Mouse (Mus musculus): ENCODE measurements around the gene Gpbp1l1. TPM values are rescaled to one million over a fixed set of nuclear protein-coding genes. Genes with fewer than 3 reads are reported as not detected.

The Gpbp1l1 gene
- total RNA-seq (2018; cell fraction: chromatin; rRNA removed), result 100 to 1,000 TPM in 20 of 26 experiments, 10 to 100 TPM in 6; 62.1 to 218 (median 142) TPM
- 10 to 100 TPM; 35.7 to 59.1 (median 48.0) TPM for total RNA-seq (2018; cell fraction: cytosol; rRNA removed)
- total RNA-seq (2018; cell fraction: nucleus; rRNA removed), result 100 to 1,000 TPM in 15 of 26 experiments, 10 to 100 TPM in 11; 54.8 to 174 (median 104) TPM
- 27.3 to 40.2 TPM (median 37.7 TPM) in 3 replicates for polyA plus RNA-seq (2018)

- Histone ChIP-seq H3K4me3 (ENCODE audit: inconsistent target) (peak within 1 kb of the TSS; percentile 89), H3K27ac (peak within 1 kb of the TSS; percentile 95), H3K79me2 (ENCODE audit: inconsistent target) (peaks cover 62% of the 10 kb centered on the region), H3K36me3 (ENCODE audit: inconsistent target) (peaks cover 12% of the 10 kb centered on the region; the same call in 1 of the 2 replicates)
- 0% methylated on average over 57 of the region's 78 CpGs for WGBS (ENCODE audit: missing documents)
These were observed at the start of gene Gpbp1l1 for GRCm38 (mm10) chr4:116557306-116558121. Gpbp1l1 (plus strand) TSS chr4:116557658.

GRCm38 (mm10) chr4:116531109-116531508 lies 26.3 kb upstream of the Gpbp1l1 start:
- H3K79me2 ChIP-seq (ENCODE audit: inconsistent target), result no peaks in the 10 kb centered on the region
- H3K27ac ChIP-seq, result no peak overlapping the region
- WGBS (ENCODE audit: missing documents), result 92% methylated on average over 2 of the region's 2 CpGs
- no peak overlapping the region for H3K4me3 ChIP-seq (ENCODE audit: inconsistent target)
- H3K36me3 ChIP-seq (ENCODE audit: inconsistent target), result no peaks in the 10 kb centered on the region

DNA sequence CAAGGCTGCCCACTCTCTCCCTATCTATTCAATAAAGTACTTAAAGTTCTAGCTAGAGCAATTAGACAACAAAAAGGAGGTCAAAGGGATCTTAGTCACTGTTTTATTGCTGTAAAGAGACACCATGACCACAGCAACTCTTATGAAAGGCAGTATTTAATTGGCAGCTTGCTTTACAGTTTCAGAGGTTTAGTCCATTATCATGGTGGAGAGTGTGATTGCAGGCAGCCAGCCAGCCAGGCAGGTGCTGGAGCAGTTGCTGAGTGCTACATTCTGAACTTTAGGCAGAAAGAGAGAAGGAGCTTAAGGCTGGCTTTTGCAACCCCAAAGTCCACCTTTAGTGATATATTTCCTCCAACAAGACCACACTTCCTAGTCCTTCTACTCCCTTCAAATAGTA lies 21.1 kb upstream of the Gpbp1l1 start:
- no peaks in the 10 kb centered on the region for H3K36me3 ChIP-seq (ENCODE audit: inconsistent target)
- H3K4me3 ChIP-seq (ENCODE audit: inconsistent target), result no peak overlapping the region
- H3K79me2 ChIP-seq (ENCODE audit: inconsistent target), result no peaks in the 10 kb centered on the region
- no peak overlapping the region for H3K27ac ChIP-seq

- no peak overlapping the region for H3K27ac ChIP-seq
- WGBS (ENCODE audit: missing documents), result 97% methylated on average over 3 of the region's 3 CpGs
- no peaks in the 10 kb centered on the region for H3K36me3 ChIP-seq (ENCODE audit: inconsistent target)
- no peak overlapping the region for H3K4me3 ChIP-seq (ENCODE audit: inconsistent target)
- no peaks in the 10 kb centered on the region for H3K79me2 ChIP-seq (ENCODE audit: inconsistent target)
These were observed 19.7 kb upstream of the Gpbp1l1 start for GRCm38 (mm10) chr4:116537737-116538136.

- WGBS (ENCODE audit: missing documents), result 100% methylated on average over 1 of the region's 1 CpGs
- H3K27ac ChIP-seq, result no peak overlapping the region
- peaks cover 9% of the 10 kb centered on the region for H3K79me2 ChIP-seq (ENCODE audit: inconsistent target)
- peaks cover 12% of the 10 kb centered on the region; the same call in 1 of the 2 replicates for H3K36me3 ChIP-seq (ENCODE audit: inconsistent target)
- H3K4me3 ChIP-seq (ENCODE audit: inconsistent target), result no peak overlapping the region
These were observed 7.0 kb upstream of the Gpbp1l1 start for GRCm38 (mm10) chr4:116550432-116550831.

- WGBS (ENCODE audit: missing documents), result 89% methylated on average over 3 of the region's 3 CpGs
- H3K4me3 ChIP-seq (ENCODE audit: inconsistent target), result no peak overlapping the region
- peaks cover 12% of the 10 kb centered on the region; the same call in 1 of the 2 replicates for H3K36me3 ChIP-seq (ENCODE audit: inconsistent target)
These were observed 4.4 kb upstream of the Gpbp1l1 start for GRCm38 (mm10) chr4:116553035-116553434.

DNA sequence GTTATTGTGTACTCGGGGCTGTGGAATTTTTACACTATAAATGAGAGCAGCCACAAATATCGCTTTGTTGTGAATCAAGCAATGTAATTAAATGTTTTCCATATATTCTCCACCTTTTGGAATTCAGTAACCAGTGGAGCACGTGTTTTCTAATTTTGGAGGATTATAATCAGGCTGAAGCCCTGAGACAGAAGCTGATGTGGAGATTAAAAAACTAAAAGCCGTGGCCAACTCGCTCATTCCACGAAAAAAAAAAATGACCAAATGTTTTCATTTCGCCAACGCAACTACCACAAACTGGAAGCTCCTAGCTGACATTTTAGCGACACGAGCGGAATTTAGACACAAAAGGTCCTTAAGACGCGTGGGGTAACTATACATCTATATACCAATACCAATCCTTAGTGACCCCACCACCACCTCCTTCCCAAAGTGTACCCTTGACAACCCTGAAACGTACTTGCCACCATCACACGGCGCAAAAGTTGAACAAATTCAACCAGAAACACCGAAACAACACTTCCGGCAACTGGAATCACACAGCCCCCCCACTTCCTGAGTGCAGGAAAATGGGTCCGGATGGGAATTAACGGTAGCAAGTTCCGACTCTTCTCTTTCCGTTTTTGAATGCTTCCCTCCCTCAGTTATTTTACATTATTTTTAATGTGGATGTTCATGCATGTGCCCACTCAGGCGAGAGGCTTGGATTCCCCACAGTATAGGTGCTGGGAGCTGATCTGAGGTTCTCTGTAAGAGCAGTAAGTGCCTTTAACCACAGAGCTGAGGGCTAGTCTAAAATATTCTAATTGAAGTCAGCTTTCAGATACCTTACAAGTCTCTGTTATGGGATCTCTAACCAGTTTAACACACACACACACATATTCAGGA lies 1.8 kb upstream of the Gpbp1l1 start, which contains the start of gene Tmem69:
Tmem69 (minus strand) TSS at position 524 of the 888 bp plus-strand sequence.
- WGBS (ENCODE audit: missing documents), result 3% methylated on average over 23 of the region's 23 CpGs
- peak within 1 kb of the TSS; percentile 85 for H3K4me3 ChIP-seq (ENCODE audit: inconsistent target)
- peaks cover 43% of the 10 kb centered on the region for H3K79me2 ChIP-seq (ENCODE audit: inconsistent target)
- H3K27ac ChIP-seq, result peak within 1 kb of the TSS; percentile 95
- H3K36me3 ChIP-seq (ENCODE audit: inconsistent target), result peaks cover 12% of the 10 kb centered on the region; the same call in 1 of the 2 replicates

More at GRCm38 (mm10) chr4:116553035-116553434, 4.4 kb upstream of the Gpbp1l1 start:
- peaks cover 17% of the 10 kb centered on the region for H3K79me2 ChIP-seq (ENCODE audit: inconsistent target)
- H3K27ac ChIP-seq, result no peak overlapping the region

DNA sequence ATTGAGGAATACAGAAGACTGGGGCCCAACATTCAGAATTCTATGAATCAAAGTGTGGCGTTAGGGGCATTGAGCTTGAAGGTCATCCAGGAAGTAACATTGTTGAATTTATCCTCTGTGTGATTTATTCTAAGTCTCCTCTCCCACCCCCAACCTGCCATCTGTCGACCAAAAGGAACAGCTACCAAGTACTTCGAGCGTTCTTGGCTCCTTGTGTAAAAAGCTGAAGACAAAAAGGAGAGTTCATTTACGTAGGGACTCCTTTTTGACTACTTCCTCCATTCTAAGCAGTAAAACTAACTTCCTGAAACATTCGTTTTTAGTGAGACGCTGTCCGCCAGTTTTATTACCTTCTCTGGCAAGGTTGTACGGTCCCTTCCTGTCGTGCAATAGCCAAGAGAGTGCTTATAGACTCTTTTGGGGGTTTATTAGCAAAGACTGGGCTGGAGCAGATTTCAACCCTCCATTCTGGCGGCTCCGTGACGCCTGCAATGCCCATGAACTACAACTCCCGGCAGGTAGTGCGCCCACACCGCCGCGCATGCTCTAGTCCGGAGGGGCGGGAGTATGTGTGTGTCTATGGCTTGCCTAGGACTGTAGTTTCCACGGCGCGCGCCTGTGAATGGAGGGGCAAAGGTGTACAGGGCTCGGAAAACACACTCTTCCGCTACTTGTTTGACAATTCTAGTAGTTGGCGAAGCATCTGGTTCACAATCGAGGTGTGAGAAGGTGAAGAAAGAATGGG lies 725 bp upstream of the Gpbp1l1 start:
- peak overlapping the region; percentile 85 for H3K4me3 ChIP-seq (ENCODE audit: inconsistent target)
- H3K79me2 ChIP-seq (ENCODE audit: inconsistent target), result peaks cover 54% of the 10 kb centered on the region
- peak overlapping the region; percentile 95 for H3K27ac ChIP-seq
- H3K36me3 ChIP-seq (ENCODE audit: inconsistent target), result peaks cover 12% of the 10 kb centered on the region; the same call in 1 of the 2 replicates
- WGBS (ENCODE audit: missing documents), result 1% methylated on average over 28 of the region's 28 CpGs

DNA sequence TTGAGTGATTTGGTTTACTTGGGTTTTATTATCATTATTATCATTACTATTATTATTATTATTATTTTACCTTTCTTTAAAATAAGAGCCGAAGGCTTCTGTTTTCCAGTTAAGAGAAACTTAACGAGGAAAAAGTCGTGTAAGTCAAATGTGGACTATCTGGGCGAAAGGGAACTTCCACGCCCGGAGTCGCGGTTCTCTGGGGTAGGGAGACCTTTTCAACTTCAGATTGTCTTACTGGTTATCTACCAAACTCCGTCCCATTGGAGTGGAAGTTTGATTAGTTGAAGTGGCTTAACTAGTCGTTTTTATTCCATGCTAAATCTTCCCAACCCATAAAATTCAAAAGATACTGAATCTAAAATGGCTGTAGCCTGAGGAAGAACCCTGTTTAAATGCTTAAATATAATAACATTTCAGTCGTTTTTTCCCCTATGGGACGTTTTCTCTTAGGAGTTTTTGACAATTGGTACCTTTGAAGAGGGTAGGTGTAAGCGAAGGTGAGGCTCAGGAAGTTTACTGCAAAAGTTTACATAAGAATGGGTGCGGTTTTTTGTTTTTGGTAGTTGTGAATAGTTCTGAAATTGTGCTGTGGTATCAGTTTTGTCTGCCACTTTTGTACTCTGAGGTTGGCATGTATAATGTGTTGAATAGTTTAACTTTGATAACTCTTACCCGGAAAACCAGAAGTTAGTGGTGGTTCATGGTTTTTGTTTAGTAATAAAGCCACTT lies 859 bp downstream of the Gpbp1l1 start:
- peak overlapping the region; percentile 89 for H3K4me3 ChIP-seq (ENCODE audit: inconsistent target)
- H3K79me2 ChIP-seq (ENCODE audit: inconsistent target), result peaks cover 70% of the 10 kb centered on the region
- peak overlapping the region; percentile 71 for H3K27ac ChIP-seq
- H3K36me3 ChIP-seq (ENCODE audit: inconsistent target), result peaks cover 8% of the 10 kb centered on the region; the same call in 1 of the 2 replicates
- WGBS (ENCODE audit: missing documents), result 1% methylated on average over 15 of the region's 15 CpGs

GRCm38 (mm10) chr4:116595793-116596192 lies 38.3 kb downstream of the Gpbp1l1 start:
- H3K36me3 ChIP-seq (ENCODE audit: inconsistent target), result peaks cover 32% of the 10 kb centered on the region
- WGBS (ENCODE audit: missing documents), result 96% methylated on average over 8 of the region's 8 CpGs
- no peak overlapping the region for H3K4me3 ChIP-seq (ENCODE audit: inconsistent target)
- no peaks in the 10 kb centered on the region for H3K79me2 ChIP-seq (ENCODE audit: inconsistent target)
- H3K27ac ChIP-seq, result no peak overlapping the region

- Histone ChIP-seq H3K4me3 (ENCODE audit: inconsistent target) (peak within 1 kb of the TSS; percentile 76), H3K27ac (peak within 1 kb of the TSS; percentile 56), H3K79me2 (ENCODE audit: inconsistent target) (no peaks in the 10 kb centered on the region), H3K36me3 (ENCODE audit: inconsistent target) (peaks cover 32% of the 10 kb centered on the region)
- 67% methylated on average over 5 of the region's 5 CpGs for WGBS (ENCODE audit: missing documents)
These were observed 38.9 kb downstream of the Gpbp1l1 start, which contains the start of gene Ccdc17 for GRCm38 (mm10) chr4:116596379-116596778. Ccdc17 (plus strand) TSS chr4:116596654.

- H3K4me3 ChIP-seq (ENCODE audit: inconsistent target), result peak overlapping the region; percentile 76
- no peaks in the 10 kb centered on the region for H3K79me2 ChIP-seq (ENCODE audit: inconsistent target)
- WGBS (ENCODE audit: missing documents), result 2% methylated on average over 47 of the region's 50 CpGs
- H3K36me3 ChIP-seq (ENCODE audit: inconsistent target), result peaks cover 33% of the 10 kb centered on the region
- H3K27ac ChIP-seq, result peak overlapping the region; percentile 56
These were observed 39.8 kb downstream of the Gpbp1l1 start for GRCm38 (mm10) chr4:116596978-116597881.
